Mouse (Mus musculus) kidney, postnatal 10 days (tissue): Measurements from ENCODE around the gene Srp68.

Source experiments
- DNase-seq: peaks from one replicate; pipeline ENCODE4 v3.0.0; 2021; ENCODE audit warnings: mixed read lengths

The Srp68 gene

GRCm38 (mm10) chr11:116203150-116203549 is 70.9 kb downstream of the Srp68 start:
- no peak for DNase-seq

GRCm38 (mm10) chr11:116201151-116201550 is 72.9 kb downstream of the Srp68 start:
- peak; percentile 9 for DNase-seq

GRCm38 (mm10) chr11:116198639-116199531 is 75.1 kb downstream of the Srp68 start, which contains the start of the genes Ten1 and Acox1:
Ten1 (plus strand) TSS chr11:116198855.
Acox1 (minus strand) TSS chr11:116199045.
- DNase-seq = peak; percentile 97

GRCm38 (mm10) chr11:116198132-116198531 is 75.9 kb downstream of the Srp68 start:
- no peak for DNase-seq

- no peak for DNase-seq
Observed at GRCm38 (mm10) chr11:116197584-116197906, 76.5 kb downstream of the Srp68 start.

- DNase-seq = no peak
Observed at GRCm38 (mm10) chr11:116196866-116197583, 77.0 kb downstream of the Srp68 start.

GRCm38 (mm10) chr11:116196336-116196735 is 77.7 kb downstream of the Srp68 start:
- no peak for DNase-seq

- no peak for DNase-seq
Observed at GRCm38 (mm10) chr11:116195252-116195651, 78.8 kb downstream of the Srp68 start.
